Mouse (Mus musculus) cortical plate, adult 2 months (tissue): ENCODE results near the gene Etl4.

Source experiments
- CTCF ChIP-seq: fragments of 200-500 bp; IDR thresholded peaks from 2 replicates; pipeline ENCODE4 v1.5.1; 2011; ENCODE audit warnings: mild to moderate bottlenecking, control low read depth, low read length; ENCODE audit not compliant: insufficient read depth; ENCODE audit errors: extremely low read depth
- POLR2A ChIP-seq: fragments of 200-500 bp; IDR thresholded peaks from 2 replicates; pipeline ENCODE4 v1.6.1; 2011; ENCODE audit warnings: mild to moderate bottlenecking, low read length, control low read depth; ENCODE audit not compliant: insufficient read depth; ENCODE audit errors: extremely low read depth

GRCm38 (mm10) chr2:20661841-20662240 is 752.3 kb downstream of the Etl4 start:
- TF ChIP-seq POLR2A = no peak
- no peak for TF ChIP-seq CTCF
